Mouse (Mus musculus) left cerebral cortex, postnatal 25 days (tissue): ENCODE results near the gene Cartpt. TPM values are rescaled to one million over a fixed set of nuclear protein-coding genes. Genes with fewer than 3 reads are reported as not detected.
A peak's percentile ranks its signal among the peaks of the same experiment; 100 is the strongest.
"Not testable (repeated sequence)": the region's sequence is repeated elsewhere in the genome, so short reads cannot be mapped to it uniquely, and the experiment has no call there.

ENCODE experiments used
- DNase-seq, 2 experiments: peaks; one replicate each; pipeline ENCODE4 v3.0.0; 2022; ENCODE audit warnings: low spot score in 2 of 2, mixed read lengths in 1 of 2
- intact Hi-C: fragments of 180-260 bp; cut with DNase I; formaldehyde crosslinking; loops from one replicate; pipeline ENCODE4 v1.15.1; 2025
- total RNA-seq, 2 experiments: library from RNA; stranded (reverse); gene quantifications; 2 replicates each; pipeline ENCODE4 v1.2.3; 2021

The Cartpt gene
- total RNA-seq: 10 to 100 TPM; 32.4 to 41.1 TPM

GRCm38 (mm10) chr13:99900965-99901364 lies at the start of gene Cartpt:
Gene Cartpt, minus strand, starts transcription at chr13:99901091.
- DNase-seq: no peak
- intact Hi-C loops: no loop called here

GRCm38 (mm10) chr13:99947417-99947816 lies 46.5 kb upstream of the Cartpt start:
- DNase-seq: peak in 1 of 2 experiments; percentile 15
- intact Hi-C loops: no loop called here

GRCm38 (mm10) chr13:99943525-99943924 lies 42.6 kb upstream of the Cartpt start:
- no peak for DNase-seq
- intact Hi-C loops: no loop called here

GRCm38 (mm10) chr13:99940601-99941000 lies 39.7 kb upstream of the Cartpt start:
- DNase-seq: peak; percentile 39 to 42
- intact Hi-C loops: no loop called here

DNA sequence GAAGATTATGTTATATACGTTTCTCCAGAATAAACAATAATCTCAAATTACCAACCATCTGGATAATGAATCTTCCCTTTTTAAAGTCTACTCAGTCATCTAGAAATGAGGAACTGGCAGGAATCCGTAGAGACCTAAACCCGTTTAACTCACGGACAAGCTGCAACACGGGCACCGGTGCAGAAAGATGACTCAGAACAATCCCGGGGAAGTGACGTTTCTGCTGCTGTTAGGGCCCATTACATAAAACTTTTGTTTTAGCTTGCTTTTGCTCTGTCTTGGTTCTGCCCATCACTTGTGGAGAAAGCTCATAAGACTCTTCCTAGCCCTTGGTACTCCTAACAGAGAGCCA lies 38.4 kb upstream of the Cartpt start:
- intact Hi-C loops: no loop called here
- DNase-seq: peak in 1 of 2 experiments; percentile 18

GRCm38 (mm10) chr13:99938606-99939319 lies 37.9 kb upstream of the Cartpt start:
- intact Hi-C loops: no loop called here
- no peak for DNase-seq

DNA sequence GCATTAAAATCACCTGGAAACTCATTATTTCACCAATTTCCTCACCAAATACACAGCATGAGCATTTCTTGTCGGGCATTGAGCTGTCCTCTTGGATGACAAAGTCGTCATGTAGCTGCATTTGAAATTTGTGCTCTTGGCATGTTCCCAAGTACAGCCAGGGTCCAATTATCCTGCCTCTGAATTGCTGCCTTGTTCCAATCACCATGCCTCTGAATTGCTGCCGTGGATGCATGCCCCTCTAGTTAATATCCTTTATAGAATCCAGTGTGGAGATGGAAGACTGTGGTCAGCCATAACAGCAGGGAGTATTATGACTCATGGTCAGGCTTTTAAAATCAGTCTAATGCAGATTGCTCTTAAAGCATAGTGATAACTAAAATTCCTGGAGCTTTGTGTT lies 36.9 kb upstream of the Cartpt start:
- DNase-seq: no peak

DNA sequence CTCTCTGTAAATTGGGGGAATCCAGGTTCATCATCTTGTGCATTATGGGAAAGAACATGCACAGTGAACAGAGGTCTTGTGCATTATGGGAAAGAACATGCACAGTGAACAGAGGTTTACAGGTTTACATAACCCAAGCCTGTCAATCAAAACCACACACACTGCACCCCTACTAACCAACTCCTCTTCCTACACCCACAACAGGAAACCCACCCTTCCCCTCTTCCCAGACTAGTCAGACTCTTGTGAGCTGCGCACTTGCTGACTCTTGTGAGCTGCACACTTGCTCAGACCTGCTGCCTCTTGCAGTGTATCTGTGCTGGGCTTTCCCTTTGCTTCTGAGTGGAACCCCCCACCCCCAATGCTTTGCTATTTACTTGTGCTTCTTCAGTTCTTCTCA lies 31.5 kb upstream of the Cartpt start:
- intact Hi-C loops: no loop called here
- no peak for DNase-seq

More for the DNA sequence above, 36.9 kb upstream of the Cartpt start:
- intact Hi-C loops: no loop called here

- DNase-seq: no peak
- intact Hi-C loops: no loop called here
These were observed 30.6 kb upstream of the Cartpt start for GRCm38 (mm10) chr13:99931502-99931901.

- intact Hi-C loops: no loop called here
- no peak for DNase-seq
These were observed 25.4 kb upstream of the Cartpt start for GRCm38 (mm10) chr13:99926249-99926648.

DNA sequence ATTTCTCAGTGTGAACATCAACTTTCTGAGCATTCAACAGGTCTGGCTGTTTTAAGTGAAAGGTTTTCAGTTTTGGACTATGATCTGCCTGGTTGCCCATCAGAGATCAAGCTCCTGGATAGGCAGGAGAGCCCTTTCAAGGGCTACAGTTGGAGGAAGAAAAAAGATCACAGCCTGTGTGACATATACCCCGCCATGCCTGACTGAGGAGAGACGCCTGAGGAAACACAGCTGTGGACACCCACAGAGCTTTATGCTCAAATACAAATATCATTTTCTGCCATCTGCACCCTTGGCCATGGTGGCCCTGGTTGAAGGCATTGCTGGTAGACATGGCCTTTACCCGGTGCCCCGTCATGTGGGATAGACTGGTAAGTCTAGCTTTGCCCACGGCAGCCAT lies 14.7 kb upstream of the Cartpt start:
- no peak for DNase-seq
- intact Hi-C loops: no loop called here

DNA sequence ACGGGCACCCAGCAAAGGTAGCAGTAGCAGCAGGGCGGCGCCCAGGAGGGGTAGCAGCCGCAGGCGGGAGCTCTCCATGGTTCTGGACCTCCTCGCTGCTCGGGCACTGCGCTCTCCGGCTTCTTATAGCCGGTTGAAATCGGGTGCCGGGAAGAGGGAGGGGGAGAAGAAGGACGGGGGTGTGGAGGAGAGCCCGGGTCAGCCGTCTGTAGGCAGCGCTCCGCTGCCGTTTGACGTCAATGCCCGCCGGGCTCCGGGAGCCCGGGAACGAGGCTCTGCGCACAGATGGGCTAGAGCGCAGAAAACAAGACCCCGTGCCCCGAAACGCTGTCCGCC lies 366 bp downstream of the Cartpt start:
- peak; percentile 11 to 24 for DNase-seq
- intact Hi-C loops: no loop called here

DNA sequence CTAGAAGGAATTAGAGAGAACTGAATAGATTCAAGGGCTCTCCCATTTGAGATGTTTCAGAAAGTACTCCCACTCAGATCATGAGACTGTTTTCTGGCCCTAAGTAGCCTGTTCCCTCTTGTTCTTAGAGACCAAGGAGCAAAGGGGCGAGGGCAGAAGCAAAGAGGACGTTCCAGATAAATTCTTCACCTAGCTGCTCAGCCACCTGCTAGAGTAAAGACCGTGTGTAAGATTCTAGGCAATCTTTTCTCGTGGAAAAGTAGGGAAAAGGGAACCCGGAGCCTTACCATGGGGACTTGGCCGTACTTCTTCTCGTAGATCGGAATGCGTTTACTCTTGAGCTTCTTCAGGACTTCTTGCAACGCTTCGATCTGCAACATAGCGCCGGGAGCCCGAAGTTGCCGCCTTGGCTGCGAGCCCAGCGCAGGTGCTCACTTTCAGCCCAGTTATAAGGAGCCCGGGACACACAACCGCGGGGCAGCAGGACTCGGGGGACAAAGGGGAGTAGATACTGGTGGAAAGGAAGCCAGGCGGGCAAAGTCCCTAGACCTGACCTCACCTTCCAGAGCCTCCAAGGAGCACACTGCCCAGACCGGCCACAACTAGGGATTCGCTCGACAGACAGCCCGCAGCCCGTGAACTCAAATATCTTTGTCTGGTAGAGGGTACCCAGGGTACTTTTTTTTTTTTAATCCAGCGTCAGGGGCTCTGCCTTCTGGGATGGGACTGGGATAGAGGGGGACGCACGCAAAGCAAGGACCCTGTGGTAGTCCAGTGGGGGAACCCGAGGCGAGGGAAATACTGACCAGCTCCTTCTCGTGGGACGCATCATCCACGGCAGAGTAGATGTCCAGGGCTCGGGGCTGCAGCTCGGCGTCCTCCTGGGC lies 978 bp downstream of the Cartpt start:
- intact Hi-C loops: no loop called here
- no peak for DNase-seq

DNA sequence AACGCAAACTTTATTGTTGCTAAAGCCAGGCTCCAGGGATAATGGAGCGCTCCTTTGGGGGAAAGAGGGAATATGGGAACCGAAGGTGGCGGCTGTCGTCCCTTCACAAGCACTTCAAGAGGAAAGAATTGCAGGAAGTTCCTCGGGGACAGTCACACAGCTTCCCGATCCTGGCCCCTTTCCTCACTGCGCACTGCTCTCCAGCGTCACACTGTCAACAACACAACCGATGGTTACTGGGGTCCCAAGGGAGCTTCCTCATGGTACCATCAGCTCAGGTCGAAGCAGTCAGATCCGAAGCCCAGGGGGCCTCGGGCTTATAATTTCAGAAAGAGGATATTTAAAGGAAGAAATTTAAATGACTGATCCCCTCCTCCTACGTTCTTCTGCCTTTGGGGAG lies 2.1 kb downstream of the Cartpt start:
- no peak for DNase-seq
- intact Hi-C loops: no loop called here

DNA sequence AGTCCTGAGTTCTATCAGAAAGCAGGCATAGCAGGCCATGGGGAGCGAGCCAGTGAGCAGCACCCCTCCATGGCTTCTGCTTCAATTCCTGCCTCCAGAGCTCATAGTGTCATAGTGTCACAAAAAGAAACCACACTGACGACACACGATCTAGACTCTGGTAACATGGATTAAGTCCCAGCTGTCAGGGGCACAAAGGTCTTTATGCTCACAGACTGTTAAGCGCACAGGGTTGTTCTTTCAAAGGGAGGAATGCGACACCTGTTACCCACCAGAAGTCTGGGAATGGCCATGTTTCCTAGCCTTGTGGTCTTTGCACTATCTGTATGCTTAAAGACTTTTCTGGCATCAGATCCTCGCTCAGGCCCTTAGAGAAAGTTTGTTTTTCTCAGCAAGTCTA lies 15.3 kb downstream of the Cartpt start:
- DNase-seq: no peak
- intact Hi-C loops: no loop called here

DNA sequence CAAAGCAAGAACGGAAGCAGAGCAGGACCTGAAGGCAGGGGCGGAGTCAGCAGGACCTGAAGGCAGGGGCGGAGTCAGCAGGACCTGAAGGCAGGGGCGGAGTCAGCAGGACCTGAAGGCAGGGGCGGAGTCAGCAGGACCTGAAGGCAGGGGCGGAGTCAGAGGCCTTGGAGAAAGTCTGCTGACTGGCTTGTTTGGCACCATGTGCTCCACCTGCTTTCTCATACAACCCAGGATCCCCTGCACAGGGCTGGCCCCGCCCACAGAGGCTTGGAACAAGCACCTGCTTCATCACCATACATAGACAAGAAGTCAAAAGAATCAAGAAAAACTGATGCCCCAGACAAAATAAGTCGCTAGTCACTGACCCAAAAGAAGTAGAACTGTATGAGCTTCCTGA lies 19.1 kb downstream of the Cartpt start:
- intact Hi-C loops, DNase-seq: not testable (repeated sequence)

DNA sequence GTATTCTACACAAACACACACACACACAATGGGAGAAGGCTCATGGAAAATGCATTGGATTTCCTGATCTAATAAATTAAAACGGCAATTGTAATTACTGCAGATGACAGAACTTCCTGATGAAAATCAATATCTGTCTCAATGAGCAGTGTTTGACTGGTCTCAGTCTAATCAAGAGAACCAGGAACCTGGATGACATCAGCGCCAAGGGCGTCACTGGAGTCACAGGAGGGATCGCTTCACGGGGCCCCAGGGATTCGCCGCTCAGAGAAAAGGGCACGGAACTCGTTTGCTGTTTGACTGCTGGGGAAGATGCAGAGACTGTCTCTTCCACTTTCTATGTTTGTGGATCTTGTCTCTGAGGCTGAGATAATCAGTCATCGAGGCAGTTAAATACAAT lies 21.2 kb downstream of the Cartpt start:
- no peak for DNase-seq
- intact Hi-C loops: no loop called here

GRCm38 (mm10) chr13:99872059-99872458 lies 28.8 kb downstream of the Cartpt start:
- no peak for DNase-seq
- intact Hi-C loops: no loop called here

GRCm38 (mm10) chr13:99868438-99868837 lies 32.5 kb downstream of the Cartpt start:
- intact Hi-C loops: no loop called here
- DNase-seq: no peak

- intact Hi-C loops: no loop called here
- no peak for DNase-seq
These were observed 36.6 kb downstream of the Cartpt start for GRCm38 (mm10) chr13:99864331-99864730.

GRCm38 (mm10) chr13:99860670-99861069 lies 40.2 kb downstream of the Cartpt start:
- no peak for DNase-seq
- intact Hi-C loops: no loop called here
